Mouse (Mus musculus) bone marrow macrophage, adult 2 months (primary cell): ENCODE results near the gene Fcer1g. TPM values are rescaled to one million over a fixed set of nuclear protein-coding genes. Genes with fewer than 3 reads are reported as not detected.
A peak's percentile ranks its signal among the peaks of the same experiment; 100 is the strongest.

Source experiments
- H3K27ac ChIP-seq: 2 replicates; pipeline ENCODE4 v1.5.1; 2012; ENCODE audit warnings: low read depth, low read length; ENCODE audit not compliant: insufficient read depth
- H3K4me1 ChIP-seq: 2 replicates; pipeline ENCODE4 v1.6.1; 2012; ENCODE audit warnings: low read length; ENCODE audit not compliant: control insufficient read depth, insufficient read depth
- H3K4me3 ChIP-seq: 2 replicates; pipeline ENCODE4 v1.5.1; 2012; ENCODE audit warnings: mild to moderate bottlenecking, low read length, moderate library complexity; ENCODE audit not compliant: insufficient read depth
- CTCF ChIP-seq: IDR thresholded peaks from 2 replicates; pipeline ENCODE4 v1.5.1; 2012; ENCODE audit warnings: low read depth, mild to moderate bottlenecking, low read length, moderate library complexity
- POLR2A ChIP-seq: IDR thresholded peaks from 2 replicates; pipeline ENCODE4 v1.6.1; 2012; ENCODE audit warnings: mild to moderate bottlenecking, low read depth, low read length, borderline replicate concordance
- polyA plus RNA-seq: library from polyadenylated mRNA; stranded (reverse); fragments of >200 nt; gene quantifications from 2 replicates; pipeline ENCODE4 v1.2.4, GENCODE M21; 2012; ENCODE audit not compliant: missing spikeins, insufficient read depth, insufficient read length

Gene Fcer1g
- polyA plus RNA-seq, 1 experiment: 3,398 TPM

- TF ChIP-seq CTCF: no peak
- no peak; the same call in 1 of the 2 replicates for TF ChIP-seq POLR2A
- Histone ChIP-seq H3K4me3 (peak within 1 kb of the TSS; percentile 78), H3K4me1 (peaks cover 41% of the 10 kb centered on the region), H3K27ac (peak within 1 kb of the TSS; percentile 42)
Observed at GRCm38 (mm10) chr1:171222238-171223155, 11.7 kb downstream of the Fcer1g start, which contains the start of gene Tomm40l. Gene Tomm40l, minus strand, starts transcription at chr1:171222514.

GRCm38 (mm10) chr1:171221281-171222193 is 12.6 kb downstream of the Fcer1g start:
- peak overlapping the region; percentile 78 for H3K4me3 ChIP-seq
- TF ChIP-seq POLR2A (0 out of 2 replicates have a peak, but pooled peaks have one; percentile 3), CTCF (no peak)
- peak overlapping the region; percentile 42 for H3K27ac ChIP-seq
- H3K4me1 ChIP-seq: peaks cover 33% of the 10 kb centered on the region

DNA sequence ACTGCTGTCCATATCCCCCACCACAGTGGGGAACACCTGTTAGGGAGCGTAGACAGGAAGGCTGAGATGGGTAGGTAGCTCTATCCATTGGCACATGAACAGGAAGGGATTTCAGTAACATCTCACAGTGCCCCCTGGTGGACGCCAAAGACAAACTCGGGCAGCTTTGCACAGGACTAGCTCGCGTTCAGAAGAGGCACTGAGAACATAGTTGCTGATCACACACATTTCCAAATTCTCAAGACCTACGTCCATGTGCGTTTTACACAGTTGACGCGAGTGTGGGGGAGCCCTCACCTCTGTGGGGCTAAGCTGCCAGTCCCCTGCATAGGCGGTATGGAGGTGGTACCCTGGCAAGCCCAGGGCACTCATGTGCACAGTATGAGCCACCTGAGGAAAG is 13.3 kb downstream of the Fcer1g start:
- TF ChIP-seq CTCF (peak; percentile 74), POLR2A (no peak)
- H3K4me1 ChIP-seq: peaks cover 31% of the 10 kb centered on the region
- peak overlapping the region; percentile 78 for H3K4me3 ChIP-seq
- peak overlapping the region; percentile 42; the same call in 1 of the 2 replicates for H3K27ac ChIP-seq

DNA sequence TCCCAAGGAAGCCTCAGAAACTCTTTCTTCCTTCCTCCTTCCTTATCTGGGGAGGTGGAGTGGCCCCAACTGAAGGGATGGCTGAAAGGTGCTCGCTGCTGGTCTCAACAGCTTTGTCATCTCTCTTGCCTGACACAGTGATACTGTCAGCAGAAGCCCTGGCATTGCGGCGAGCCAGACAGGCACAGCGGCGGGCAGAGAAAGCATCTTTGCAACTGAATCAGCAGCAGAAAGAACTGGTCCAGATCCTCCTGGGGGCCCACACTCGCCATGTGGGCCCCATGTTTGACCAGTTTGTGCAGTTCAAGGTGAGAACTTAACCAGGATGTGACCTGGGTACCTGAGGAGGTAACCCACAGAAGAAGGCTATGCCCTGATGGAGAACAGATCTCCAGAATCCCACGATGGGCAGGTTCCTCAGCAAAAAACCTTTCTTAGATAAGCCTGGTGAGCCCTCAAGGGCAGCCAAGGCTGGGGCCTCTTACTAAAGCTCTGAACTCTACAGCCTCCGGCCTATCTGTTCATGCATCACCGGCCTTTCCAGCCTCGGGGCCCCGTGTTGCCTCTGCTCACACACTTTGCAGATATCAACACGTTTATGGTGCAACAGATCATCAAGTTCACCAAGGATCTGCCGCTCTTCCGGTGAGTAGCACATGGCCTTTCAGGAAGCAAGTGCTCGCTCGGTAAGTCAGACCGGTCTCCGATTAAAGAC is 17.8 kb downstream of the Fcer1g start:
- H3K4me1 ChIP-seq: peaks cover 18% of the 10 kb centered on the region
- no peak overlapping the region for H3K27ac ChIP-seq
- no peak for TF ChIP-seq POLR2A
- TF ChIP-seq CTCF: no peak
- no peak overlapping the region for H3K4me3 ChIP-seq

DNA sequence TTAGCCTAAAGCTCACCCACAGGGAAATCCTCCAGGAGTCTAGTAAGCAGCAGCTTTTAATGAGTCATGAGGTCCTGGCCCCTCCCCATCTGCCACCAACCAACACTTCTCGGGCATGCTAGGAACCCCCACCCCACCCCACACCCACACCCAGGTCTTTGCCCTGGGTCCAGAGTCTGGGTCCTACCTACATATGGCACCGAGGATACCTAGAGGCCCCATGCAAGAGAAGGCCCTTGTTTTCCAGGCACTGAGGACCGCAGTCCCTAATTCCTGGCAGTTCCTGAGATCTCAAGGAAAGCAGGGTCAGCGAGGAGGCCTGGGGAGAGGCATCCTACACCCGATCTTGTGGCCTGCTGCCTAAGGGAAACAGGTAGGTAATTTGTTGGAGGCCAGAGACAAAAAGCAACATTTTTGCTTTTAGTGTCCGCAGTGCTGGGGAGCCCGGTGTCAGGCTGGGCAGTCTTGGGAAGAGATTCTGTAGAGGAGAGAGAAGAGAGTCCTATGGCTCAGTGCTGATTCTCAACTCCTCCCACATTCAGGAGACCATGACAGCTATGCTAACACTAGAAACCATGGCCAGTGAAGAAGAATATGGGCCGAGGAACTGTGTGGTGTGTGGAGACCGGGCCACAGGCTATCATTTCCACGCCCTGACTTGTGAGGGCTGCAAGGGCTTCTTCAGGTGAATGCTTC is 20.2 kb downstream of the Fcer1g start, which contains the start of gene Nr1i3:
TSS of gene Nr1i3 (plus strand) at position 170 of the 696 bp plus-strand sequence.
- TF ChIP-seq CTCF: no peak
- no peak for TF ChIP-seq POLR2A
- Histone ChIP-seq H3K4me3 (no peak within 1 kb of the TSS), H3K27ac (no peak within 1 kb of the TSS), H3K4me1 (peaks cover 31% of the 10 kb centered on the region)

- Histone ChIP-seq H3K4me3 (no peak overlapping the region), H3K27ac (no peak overlapping the region), H3K4me1 (peaks cover 31% of the 10 kb centered on the region)
- no peak for TF ChIP-seq CTCF
- no peak for TF ChIP-seq POLR2A
Observed at GRCm38 (mm10) chr1:171212854-171213253, 21.3 kb downstream of the Fcer1g start.

DNA sequence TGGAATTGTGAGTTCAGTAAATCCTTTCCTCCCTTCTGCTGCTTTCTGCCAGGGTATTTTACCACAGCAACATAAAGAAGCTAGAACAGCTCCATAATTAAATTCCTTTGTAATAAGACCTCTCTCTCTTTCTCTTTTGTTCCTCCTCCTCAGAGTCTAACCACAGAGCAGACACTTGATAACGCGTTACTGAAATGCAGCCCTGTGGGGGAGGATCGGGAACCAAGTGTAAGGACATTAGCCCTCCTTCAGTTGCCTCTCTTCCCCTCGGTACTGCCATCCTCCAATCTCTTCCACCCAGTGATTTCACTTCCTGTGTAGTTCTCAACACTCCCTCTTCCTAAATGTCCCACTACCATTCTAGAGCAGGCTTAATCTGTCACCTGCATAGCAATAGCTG is 24.8 kb downstream of the Fcer1g start:
- peaks cover 28% of the 10 kb centered on the region for H3K4me1 ChIP-seq
- H3K4me3 ChIP-seq: no peak overlapping the region
- H3K27ac ChIP-seq: no peak overlapping the region
- TF ChIP-seq POLR2A: no peak
- no peak for TF ChIP-seq CTCF

GRCm38 (mm10) chr1:171205704-171206493 is 28.3 kb downstream of the Fcer1g start:
- TF ChIP-seq POLR2A: no peak
- no peak overlapping the region for H3K4me3 ChIP-seq
- H3K4me1 ChIP-seq: peaks cover 16% of the 10 kb centered on the region
- H3K27ac ChIP-seq: no peak overlapping the region
